Mouse (Mus musculus): Measurements from ENCODE around the gene Ciao2a.

DNA sequence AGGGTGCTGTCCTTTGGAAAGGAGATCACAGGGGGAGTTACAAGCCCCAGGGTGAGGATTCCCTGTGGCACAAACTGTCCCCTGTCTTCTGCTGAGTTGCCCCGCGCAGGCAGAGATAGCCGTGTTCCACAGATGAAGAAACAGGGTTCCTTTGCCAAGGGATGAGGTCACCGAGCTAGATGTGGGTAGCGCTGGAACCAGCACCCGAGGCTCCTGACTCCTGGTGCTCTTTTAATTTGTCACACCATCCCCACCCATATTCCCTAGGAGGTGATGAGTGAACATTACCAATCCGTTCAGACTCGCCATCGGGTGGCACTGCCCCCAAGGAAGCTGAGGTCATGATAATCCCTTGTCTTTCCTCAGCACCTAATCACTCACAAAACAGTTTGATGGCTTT is 36.6 kb downstream of the Ciao2a start:
- no peak for TF ChIP-seq CTCF (IDR thresholded peaks at IDR 0.05; ENCODE audit: extremely low read depth, insufficient read depth, insufficient read length, insufficient replicate concordance)
- TF ChIP-seq POLR2A (IDR thresholded peaks at IDR 0.05; ENCODE audit: low read depth, low read length), result no peak
